Mouse (Mus musculus) lung, adult 2 months (tissue): ENCODE data around the gene Plin3. TPM values are rescaled to one million over a fixed set of nuclear protein-coding genes. Genes with fewer than 3 reads are reported as not detected.
"Not testable (repeated sequence)": the region's sequence is repeated elsewhere in the genome, so short reads cannot be mapped to it uniquely, and the experiment has no call there.

Experiments
- DNase-seq: peaks from one replicate; pipeline ENCODE4 v3.0.0; 2022
- H3K4me1 ChIP-seq: fragments of 200-500 bp; 2 replicates; pipeline ENCODE4 v1.6.1; 2011; ENCODE audit warnings: low read length; ENCODE audit not compliant: control insufficient read depth, insufficient read depth
- H3K4me3 ChIP-seq: fragments of 200-500 bp; replicated peaks from 2 replicates; pipeline ENCODE3; 2011; ENCODE audit warnings: low read depth, mild to moderate bottlenecking, control low read depth, low read length; ENCODE audit errors: extremely low read depth
- CTCF ChIP-seq: fragments of 200-500 bp; IDR thresholded peaks from 2 replicates; pipeline ENCODE4 v1.5.1; 2011; ENCODE audit warnings: mild to moderate bottlenecking, low read length, control low read depth; ENCODE audit not compliant: insufficient read depth
- POLR2A ChIP-seq: fragments of 200-500 bp; IDR thresholded peaks from 2 replicates; pipeline ENCODE4 v1.6.1; 2011; ENCODE audit warnings: low read depth, mild to moderate bottlenecking, control low read depth, low read length, borderline replicate concordance; ENCODE audit errors: extremely low read depth
- WGBS: fragments of 180-500 bp; shearing (Covaris S2); methylation state at CpG from one replicate; pipeline ENCODE4 v1.1.7; 2018; 5-methylcytosine and 5-hydroxymethylcytosine counted together
- polyA plus RNA-seq: library from polyadenylated mRNA; depleted of rRNA; stranded (reverse); fragments of >200 nt; gene quantifications from 2 replicates; pipeline ENCODE4 v1.2.3, GENCODE M21; 2012

The Plin3 gene
- polyA plus RNA-seq, 1 experiment = 39.6 TPM

DNA sequence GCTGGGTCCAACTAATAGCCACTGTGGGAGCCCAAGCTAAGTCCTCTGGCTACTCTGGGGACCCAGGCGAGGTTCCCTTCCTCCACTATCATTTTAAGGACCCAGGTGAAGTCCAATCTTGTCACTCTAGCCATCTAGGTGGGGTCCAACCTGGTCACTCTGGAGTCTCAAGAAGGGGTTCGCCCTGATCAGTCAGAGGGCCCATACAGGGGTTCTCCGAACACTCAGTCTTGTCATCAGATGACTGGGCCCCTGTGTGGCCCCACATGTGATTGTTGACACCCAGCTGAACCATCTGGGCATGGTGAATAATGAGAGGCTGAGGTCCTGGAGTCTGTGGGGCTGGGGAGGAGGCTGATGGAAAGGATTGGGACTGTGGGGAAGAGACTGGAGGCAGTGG lies 22.9 kb downstream of the Plin3 start:
- TF ChIP-seq CTCF (no peak), POLR2A (no peak)
- Histone ChIP-seq H3K4me1 (no peaks in the 10 kb centered on the region; the same call in 1 of the 2 replicates), H3K4me3 (no peak overlapping the region)
- DNase-seq = no peak
- WGBS = 70% methylated on average over 3 of the region's 3 CpGs

DNA sequence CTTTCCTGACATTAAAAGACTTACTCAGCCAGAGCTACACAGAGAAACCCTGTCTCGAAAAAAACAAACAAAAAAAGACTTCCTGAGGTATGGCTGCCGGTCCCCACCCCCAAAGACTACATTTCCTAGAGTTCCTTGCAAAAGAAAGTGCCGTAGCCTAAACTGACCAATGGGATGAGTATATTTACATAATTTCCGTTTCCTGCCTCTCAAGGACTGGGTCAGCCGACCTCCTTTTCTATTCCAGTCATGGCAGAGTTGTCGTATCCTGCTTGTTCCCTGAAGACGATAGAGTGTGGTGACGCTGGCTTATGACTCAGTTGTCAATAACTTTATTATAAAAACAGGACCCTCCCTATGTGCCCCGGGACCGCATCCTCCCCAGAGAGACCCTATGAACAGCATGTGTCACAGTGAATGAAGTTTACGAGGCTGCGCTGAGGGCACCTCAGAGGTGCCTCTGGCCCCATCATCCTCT lies 23.5 kb downstream of the Plin3 start:
- Histone ChIP-seq H3K4me3 (peak overlapping the region; percentile 67), H3K4me1 (no peaks in the 10 kb centered on the region; the same call in 1 of the 2 replicates)
- peak; percentile 55 for DNase-seq
- 13% methylated on average over 12 of the region's 12 CpGs for WGBS
- TF ChIP-seq CTCF (no peak), POLR2A (peak; percentile 55; the same call in 1 of the 2 replicates)

GRCm38 (mm10) chr17:56266271-56266670 lies 26.4 kb downstream of the Plin3 start:
- Histone ChIP-seq H3K4me1 (peaks cover 3% of the 10 kb centered on the region; the same call in 1 of the 2 replicates), H3K4me3 (no peak overlapping the region)
- TF ChIP-seq CTCF (no peak), POLR2A (no peak)
- 52% methylated on average over 3 of the region's 3 CpGs for WGBS
- no peak for DNase-seq

DNA sequence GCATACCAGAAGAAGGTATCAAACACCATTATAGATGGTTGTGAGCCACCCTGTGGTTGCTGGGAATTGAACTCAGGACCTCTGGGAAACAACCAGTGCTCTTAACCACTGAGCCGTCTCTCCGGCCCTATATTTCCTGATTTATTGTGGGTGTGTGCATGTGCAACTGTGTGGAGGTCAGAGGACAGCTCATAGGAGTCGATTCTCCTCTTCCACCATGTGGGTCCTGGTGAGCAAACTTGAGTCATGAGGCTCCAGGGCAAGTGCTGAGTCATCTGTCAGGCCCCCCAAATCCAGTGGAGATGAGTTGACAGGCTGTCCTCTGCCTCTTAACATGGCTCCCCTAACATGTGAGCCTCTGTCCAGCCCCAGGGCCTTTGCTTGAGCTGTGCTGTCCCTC lies 26.8 kb downstream of the Plin3 start:
- TF ChIP-seq CTCF (no peak), POLR2A (no peak)
- peaks cover 3% of the 10 kb centered on the region; the same call in 1 of the 2 replicates for H3K4me1 ChIP-seq
- H3K4me3 ChIP-seq = no peak overlapping the region
- WGBS = 70% methylated on average over 3 of the region's 3 CpGs
- no peak for DNase-seq

DNA sequence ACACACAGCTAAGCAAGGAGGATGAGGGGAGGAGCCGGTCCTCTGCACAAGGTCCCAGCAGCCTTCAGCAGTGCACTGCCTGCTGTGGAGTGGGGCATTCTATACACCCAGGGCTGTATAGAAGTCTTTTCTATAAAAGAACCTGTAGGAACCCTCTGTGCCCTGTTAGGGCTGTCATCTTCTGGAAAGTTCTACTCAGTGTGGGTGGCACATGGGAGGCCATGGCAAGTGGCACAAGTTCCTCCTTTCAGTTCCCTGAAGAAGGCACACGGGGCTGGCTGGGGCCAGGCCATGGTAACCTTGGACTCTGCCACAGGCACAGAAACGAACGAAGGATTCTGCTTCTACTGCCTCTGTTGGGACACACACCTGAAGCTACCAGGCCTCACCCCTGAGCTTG lies 27.7 kb downstream of the Plin3 start:
- Histone ChIP-seq H3K4me3 (no peak overlapping the region), H3K4me1 (peaks cover 6% of the 10 kb centered on the region)
- no peak for DNase-seq
- TF ChIP-seq POLR2A = no peak
- no peak for TF ChIP-seq CTCF
- 83% methylated on average over 4 of the region's 4 CpGs for WGBS

- peak; percentile 59 for DNase-seq
- H3K4me3 ChIP-seq = no peak overlapping the region
- TF ChIP-seq POLR2A (peak; percentile 30; the same call in 1 of the 2 replicates), CTCF (peak; percentile 96)
- 20% methylated on average over 8 of the region's 8 CpGs for WGBS
- H3K4me1 ChIP-seq = peaks cover 13% of the 10 kb centered on the region
Measured at GRCm38 (mm10) chr17:56264020-56264419, 28.7 kb downstream of the Plin3 start.

DNA sequence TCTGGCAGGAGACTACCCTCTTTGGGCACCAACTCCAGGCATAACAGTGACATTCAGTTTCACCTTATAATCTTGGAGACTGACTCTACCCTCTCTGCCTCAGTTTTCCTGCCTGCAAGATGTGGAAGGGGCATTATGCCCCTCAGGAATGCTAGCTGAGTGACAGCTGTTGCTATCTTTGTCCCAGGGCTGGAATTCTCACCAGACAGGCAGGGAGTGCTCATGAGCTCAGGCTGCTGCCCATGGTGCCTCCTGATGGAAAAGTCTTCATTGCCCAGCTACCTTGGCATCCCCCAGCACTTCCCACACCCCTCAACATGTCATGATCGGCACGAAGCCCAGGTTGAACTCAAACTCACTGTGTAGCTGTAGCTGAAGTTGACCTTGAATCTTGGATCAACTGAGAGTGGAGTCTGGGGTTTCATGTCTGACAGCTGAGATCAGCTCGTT lies 30.0 kb downstream of the Plin3 start:
- TF ChIP-seq CTCF (no peak), POLR2A (no peak)
- no peak for DNase-seq
- WGBS = 77% methylated on average over 3 of the region's 3 CpGs
- Histone ChIP-seq H3K4me3 (no peak overlapping the region), H3K4me1 (peaks cover 18% of the 10 kb centered on the region)

DNA sequence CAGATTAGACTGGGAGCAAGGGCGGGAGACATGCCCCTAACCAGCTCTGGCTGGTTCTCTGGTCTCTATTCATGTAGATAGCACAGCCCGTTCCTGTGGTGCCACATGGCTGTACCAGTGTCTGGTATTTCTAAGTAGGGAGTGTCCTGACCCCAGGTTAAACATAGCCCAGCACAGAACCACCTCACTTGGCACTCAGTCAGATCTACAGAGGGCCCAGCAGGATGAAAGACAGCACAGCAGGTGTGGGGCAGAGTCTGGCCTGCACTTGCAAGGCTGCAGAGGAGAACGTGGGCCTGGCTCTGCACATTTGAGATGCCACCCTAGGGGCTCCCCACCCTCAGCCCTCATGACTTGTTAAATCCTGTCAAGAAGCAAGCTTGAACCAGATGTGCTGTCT lies 31.5 kb downstream of the Plin3 start:
- Histone ChIP-seq H3K4me1 (peaks cover 18% of the 10 kb centered on the region), H3K4me3 (no peak overlapping the region)
- TF ChIP-seq POLR2A (no peak), CTCF (no peak)
- 57% methylated on average over 3 of the region's 3 CpGs for WGBS
- DNase-seq = no peak

DNA sequence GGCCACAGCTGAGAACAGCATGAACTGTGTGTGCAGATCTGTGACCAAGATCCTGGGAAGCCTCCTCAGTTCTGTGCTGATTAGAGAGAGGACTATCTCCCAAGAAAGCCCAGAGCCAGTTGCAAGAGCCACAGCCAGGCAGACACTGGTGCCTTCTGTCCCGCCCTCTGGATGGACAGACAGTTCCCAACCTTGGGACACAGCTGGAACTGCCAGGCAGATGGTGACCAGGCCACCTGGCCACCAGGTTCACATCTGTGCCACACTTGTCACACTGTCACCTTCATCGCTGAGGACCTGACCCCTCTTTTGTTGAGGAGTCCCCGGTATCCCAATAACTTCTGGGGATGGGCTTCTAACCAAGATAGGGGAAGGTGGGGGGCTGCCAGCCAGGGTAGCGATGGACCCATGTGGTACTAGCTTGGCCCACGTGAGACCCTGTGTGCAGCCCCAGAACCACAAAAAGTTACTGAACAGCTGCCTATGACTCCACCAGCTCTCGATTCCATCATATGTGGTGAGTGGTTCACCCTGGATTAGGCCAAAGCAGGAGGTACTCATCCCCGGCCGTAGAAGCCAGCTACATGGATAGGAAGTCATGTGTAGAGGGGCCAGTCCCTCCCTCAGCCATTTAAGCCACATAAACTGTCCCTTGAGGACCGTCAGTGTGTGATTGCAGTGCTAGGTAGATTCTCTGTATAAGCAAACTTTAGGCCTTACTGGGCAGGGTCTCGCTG lies 33.2 kb downstream of the Plin3 start:
- TF ChIP-seq CTCF (no peak), POLR2A (no peak)
- H3K4me1 ChIP-seq = peaks cover 18% of the 10 kb centered on the region
- H3K4me3 ChIP-seq = no peak overlapping the region
- no peak for DNase-seq
- 86% methylated on average over 10 of the region's 10 CpGs for WGBS

- not testable (repeated sequence) for H3K4me3 ChIP-seq, DNase-seq
- WGBS = 48% methylated on average over 2 of the region's 2 CpGs
- H3K4me1 ChIP-seq = peaks cover 18% of the 10 kb centered on the region
Measured at GRCm38 (mm10) chr17:56258812-56259211, 33.9 kb downstream of the Plin3 start.

DNA sequence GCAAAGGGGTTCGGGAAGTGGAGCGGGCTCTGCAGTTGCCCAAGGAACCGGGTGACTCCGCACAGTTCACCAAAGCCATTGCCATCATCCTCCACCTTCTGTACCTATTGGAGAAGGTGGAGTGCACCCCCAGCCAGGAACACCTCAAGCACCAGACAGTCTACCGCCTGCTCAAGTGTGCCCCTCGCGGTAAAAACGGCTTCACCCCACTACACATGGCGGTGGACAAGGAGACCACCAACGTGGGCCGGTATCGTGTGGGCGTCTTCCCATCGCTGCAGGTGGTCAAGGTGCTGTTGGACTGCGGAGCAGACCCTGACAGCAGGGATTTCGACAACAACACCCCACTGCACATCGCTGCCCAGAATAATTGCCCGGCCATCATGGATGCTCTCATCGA lies 34.4 kb downstream of the Plin3 start:
- WGBS = 92% methylated on average over 19 of the region's 19 CpGs
- not testable (repeated sequence) for DNase-seq, H3K4me3 ChIP-seq
- peaks cover 18% of the 10 kb centered on the region for H3K4me1 ChIP-seq
